Mouse (Mus musculus): ENCODE measurements at regions not wholly inside any gene's neighbourhood (a gene's known extent, or its start where the extent isn't known, plus 50 kb on each side); places are given as distances from the start of the nearest gene placed in this dataset.
A peak's percentile ranks its signal among the peaks of the same experiment; 100 is the strongest.

DNA sequence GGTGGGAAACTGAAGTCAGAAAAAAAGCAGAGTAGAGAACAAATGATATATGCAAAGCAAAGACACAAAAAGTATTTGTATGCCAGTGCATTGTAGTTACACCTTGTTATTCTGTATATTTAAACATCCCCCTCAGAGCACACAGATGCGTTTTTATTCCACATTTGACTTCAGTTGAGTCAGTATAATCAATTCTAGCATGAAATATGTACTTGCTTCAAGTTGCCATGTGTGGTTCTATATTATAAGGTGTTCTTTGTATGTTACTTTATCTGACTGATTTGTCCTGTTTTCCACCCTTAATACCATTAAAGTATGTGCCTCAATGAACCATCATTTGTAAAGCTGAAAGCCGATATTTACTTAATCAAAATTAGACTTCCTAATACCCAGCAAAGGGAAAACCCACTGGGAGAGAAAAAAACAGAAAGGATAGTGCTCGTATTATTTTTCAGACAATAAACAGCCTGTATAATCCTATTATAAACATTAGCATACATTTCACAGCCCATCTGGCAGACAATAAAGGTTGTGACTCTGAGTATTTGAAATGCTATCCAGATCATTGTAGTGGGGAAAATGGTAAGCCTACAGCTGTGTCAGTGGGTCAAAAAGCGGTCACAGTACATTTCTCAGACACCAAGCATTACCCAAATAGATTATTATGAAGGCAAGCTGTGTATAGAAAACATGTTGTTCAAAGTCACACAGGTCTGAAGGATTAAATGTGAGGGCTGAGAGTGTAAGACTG, 189.1 kb upstream of the Bmp2 start:
- no peak for ATAC-seq (replicated peaks; ENCODE audit: poor library complexity)

DNA sequence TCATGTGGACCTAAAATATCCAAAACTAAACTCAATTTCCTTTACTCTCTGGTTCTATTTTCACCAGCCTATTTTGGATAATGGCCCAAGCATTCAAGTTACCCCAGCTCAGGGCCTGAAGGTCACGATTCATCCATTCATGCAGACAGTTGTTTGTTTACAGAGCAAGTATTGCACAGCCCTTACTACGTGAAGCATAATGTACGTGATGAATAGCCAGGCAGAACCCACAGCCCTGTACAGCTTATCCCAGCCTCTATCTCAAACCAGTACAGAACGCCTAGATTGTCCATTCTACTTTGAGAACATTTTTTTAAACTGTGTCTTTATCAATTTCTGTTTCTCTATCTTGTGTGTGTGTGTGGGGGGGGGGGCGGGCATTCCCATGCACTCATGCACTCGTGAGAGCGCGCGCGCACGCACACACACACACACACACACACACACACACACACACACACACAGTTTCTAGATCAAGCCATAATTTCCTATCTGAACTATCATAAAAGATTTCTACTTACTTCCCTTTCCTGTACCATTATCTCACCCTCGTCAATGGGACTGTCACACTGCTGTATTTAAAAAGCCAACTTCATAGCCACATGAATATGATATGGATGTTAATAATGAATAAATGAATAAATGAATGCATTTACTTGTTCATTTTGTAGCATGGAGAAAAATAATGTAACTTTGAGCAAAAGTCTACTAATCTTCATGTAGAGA, 180.3 kb upstream of the Bmp2 start:
- no peak for ATAC-seq (replicated peaks; ENCODE audit: poor library complexity)

DNA sequence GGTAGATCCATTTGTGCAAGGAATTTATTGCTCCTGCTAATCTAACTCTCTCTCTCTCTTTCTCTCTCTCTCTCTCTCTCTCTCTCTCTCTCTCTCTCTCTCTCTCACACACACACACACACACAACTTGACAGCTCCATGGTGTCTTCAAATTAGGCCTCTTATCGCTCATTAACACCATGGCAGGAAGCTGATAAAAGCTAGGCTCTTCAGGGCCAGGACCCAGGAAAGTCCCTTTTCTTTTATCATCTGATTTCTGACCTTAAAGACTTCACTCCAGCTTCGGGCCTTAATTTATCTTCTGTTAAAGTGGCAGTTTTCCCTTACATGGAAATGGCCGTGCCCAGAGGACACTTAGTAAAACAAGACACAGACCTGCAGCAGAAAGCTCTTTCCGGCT, 178.4 kb upstream of the Bmp2 start:
- ATAC-seq (replicated peaks; ENCODE audit: poor library complexity) = peak; percentile 85

DNA sequence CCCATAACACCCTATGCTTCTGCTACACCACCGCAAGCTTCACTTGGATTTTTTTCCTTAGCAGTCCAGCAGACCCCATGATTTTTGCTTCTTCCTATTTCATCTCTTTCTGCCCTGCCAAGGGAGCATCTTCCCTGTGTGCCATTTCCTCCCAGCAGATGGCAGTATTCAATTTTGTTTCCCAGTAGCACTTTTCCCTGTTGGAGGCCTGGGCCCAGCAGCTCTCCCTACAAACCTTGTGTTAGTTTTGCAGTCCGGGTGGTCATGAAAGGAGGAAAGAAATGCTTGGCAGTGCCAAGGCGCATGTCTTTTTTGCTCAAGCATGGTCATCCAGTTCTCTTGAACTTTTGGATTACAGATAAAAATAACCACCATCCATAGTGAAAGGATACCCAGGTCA, 170.9 kb upstream of the Bmp2 start:
- peak; percentile 71 for ATAC-seq (replicated peaks; ENCODE audit: poor library complexity)

DNA sequence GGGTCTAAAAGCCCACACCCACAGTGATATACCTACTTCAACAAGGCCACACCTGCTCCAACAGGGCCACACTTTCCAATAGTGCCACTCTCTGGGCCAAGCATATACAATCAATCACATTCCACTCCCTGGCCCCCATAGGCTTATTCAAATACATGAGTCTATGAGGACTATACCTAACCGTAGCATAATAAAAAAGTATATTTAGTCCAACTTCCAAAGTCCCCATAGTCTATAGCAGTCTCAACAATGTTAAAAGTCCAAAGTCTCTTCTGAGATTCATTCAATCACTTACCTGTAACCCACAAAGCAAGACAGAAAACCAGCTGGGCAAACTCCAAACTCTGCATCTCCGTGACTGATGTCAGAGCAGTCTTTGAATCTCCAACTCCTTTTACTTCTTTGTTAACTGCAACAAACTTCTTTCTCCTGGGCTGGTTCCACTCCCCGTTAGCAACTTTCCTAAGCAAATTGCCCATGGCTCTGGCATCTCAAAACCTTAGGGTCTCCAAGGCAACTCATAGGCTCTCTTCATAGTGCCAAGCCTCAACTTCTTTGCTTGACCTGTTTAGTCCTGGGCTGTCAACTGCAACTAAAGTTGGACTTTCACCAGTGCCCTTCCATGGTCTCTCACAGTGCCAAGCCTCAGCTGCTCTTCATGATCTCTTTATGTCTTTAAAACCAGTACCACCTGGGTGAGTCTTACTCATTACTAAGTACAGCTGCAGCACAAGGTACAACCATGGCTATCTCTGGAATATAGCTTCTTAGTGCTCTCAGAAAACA, 168.6 kb upstream of the Bmp2 start:
- no peak for ATAC-seq (replicated peaks; ENCODE audit: poor library complexity)

DNA sequence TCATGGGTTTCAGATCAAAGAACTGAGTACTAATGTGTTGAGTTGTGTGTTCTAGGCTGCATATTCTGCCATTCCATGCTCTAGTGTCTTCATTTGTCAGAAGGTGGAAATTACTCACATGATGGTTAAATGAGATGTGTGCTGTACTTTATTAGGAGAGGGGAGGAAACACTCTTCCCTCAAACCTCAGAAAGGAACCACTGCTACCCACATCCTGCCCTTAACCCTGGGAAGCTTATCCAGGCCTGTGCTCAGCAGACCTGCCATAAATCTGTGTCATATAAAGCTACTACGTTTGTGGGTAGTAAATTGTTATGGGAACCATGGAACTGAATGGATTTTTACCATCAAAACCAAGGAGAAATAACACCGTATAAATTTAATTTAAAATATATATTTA, 166.7 kb upstream of the Bmp2 start:
- no peak for ATAC-seq (replicated peaks; ENCODE audit: poor library complexity)

DNA sequence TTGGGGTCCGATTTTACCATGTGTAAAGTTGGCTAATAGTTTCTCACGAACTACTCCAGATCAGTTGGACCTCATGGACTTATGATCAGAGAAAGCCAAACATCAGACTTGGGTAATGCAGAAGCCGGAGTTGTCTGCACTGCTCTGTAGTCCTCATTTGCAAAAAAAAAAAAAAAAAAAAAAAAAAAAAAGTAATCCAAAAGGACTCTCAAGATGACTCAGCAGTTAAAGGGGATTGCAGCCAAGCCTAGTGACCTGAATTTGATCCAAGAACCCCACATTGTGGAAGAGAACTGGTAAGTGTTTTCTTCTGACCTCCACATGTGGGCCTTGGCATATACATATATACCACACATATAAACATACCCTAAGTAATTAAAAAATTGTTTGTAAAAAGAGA, 164.6 kb upstream of the Bmp2 start:
- ATAC-seq (replicated peaks; ENCODE audit: poor library complexity) = no peak

DNA sequence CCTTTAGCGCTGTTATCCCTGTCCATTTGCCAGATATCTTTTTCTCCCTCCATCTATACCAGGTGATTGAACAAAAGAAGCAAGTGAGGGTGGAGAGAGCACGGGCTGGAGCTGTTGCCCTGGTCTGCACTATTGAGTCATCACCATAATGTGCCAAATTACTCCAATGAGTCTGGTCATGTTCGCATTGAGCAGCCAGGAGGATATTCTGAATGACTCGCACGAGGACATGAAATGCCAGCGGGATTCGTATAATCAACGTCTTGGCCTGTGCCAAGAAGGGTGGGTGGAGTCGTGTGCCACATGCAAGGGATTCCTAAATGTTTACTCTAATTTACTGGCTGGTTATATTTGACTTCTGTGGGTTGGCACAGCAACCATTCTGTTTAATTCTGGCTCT, 159.7 kb upstream of the Bmp2 start:
- no peak for ATAC-seq (replicated peaks; ENCODE audit: poor library complexity)

DNA sequence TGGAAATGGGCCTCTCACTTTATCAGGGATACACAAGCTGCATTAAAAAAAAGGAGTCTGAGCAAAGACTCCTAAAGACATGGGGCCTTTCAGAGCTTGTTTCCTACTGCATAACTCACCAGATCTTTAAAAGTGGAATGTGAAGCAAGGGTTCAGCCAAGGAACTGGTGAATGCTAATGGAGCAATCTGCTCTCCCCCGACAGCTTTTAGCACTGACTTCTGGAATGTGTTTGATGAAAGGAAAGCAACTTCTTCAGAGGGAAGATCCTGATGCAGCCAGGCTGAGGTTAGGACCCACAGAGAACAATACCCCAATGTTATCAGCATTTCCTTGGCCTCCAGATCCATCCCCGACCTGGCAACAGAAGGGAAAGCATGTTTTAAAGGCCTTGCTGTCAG, 154.4 kb upstream of the Bmp2 start:
- ATAC-seq (replicated peaks; ENCODE audit: poor library complexity) = no peak

DNA sequence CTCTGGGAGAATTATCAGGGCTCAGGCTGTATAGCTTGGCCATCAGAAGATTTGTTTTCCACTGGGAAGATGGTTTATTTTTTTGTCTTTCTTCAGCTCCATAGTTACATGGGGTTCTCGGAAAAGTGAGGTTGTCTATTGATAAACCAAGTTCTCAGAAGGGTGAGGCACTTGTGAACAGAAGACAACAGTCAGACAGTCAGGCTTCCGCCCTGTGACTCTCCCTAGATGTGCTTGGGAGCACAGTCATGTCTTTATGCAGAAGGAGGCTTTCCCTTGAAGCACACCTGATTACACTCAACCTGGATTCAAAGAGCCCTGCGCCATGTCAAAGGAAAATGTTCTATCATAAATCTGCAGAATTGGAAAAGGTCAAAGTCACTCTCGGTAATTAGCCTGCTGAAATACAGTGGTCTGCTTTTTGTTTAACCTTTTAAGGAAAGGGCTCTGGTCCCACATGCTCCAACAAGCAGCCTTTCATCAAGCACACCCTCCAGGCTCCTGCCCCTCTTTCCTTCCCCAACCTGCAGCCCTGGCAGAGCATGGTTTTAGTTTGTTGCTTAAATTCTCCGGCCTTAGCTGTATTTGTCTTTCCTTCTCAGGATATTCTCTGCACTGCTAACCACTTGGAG, 152.8 kb upstream of the Bmp2 start:
- ATAC-seq (replicated peaks; ENCODE audit: poor library complexity) = no peak

DNA sequence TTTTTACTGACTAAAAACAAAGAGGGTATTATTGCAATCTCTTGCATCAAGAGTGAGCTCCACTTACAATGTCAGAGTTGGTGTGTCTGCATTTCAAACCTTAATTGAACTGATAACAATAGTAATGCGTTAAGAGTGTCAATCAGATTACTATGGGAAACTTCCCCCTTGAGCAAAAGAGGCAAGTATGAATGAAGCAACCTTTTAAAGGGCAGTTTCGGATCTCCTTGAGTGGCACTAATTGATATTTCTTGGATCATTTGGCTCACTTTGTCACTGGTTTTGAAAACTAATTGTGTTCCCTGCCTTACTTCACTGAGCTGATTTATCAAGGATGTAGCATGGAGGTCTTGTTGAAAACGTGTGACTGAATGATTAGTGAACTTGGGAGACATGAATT, 151.0 kb upstream of the Bmp2 start:
- no peak for ATAC-seq (replicated peaks; ENCODE audit: poor library complexity)

DNA sequence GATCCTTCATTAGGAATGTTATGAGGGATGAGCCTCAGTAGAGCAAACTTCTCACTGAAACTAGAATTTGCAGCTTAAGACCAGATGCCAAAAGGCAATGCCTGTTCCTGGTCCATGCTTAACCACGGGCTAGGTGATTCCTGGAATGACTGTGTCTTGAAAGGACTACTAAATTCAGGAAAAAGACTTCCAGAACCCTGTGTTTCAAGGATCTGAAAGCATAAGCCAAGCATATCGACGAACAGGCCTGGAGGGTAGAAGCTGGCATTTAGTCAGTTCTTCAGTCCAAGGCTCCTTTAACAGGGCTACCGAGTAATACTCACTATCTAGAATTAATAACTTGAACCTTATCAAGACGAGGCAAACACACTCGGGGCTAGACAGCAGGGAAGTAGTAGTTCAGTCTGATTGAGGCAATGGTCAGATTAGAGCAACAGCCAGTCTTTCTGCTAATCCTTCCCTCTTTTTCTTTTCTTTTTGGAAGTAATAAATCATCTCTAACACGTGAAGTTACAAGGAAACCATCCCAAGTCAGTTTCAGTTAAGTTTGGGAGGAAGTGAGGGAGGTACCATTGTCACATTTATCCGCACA, 134.9 kb upstream of the Bmp2 start:
- no peak for ATAC-seq (replicated peaks; ENCODE audit: poor library complexity)

DNA sequence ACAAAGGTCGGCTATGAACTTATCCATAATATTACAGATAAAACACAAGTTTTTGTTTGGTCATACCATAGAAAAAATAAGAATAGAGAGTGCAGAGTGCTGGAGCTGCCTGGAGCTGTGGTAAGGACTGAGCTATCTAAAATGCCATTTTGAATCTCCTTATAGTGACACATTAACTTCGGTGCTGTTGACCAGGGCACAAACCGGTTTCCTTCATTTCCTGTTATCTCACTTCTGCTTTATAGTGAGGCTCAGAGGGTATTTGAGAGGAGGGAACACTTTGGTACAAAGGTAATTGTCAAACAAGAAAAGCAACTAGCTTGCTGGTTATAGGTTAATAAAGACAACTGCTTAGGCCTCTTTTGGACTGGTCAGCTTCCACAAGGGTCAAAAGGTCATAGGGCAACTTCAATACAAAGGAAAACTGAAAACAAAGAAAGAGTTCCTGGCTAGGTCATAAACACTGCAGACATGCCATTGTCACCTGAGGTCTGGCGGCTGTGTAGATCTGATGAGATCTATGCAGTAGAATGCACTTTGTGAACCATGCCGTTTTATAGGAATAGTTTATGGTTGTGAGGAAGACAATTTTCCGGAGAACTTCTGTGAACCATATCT, 132.2 kb upstream of the Bmp2 start:
- peak; percentile 73 for ATAC-seq (replicated peaks; ENCODE audit: poor library complexity)

DNA sequence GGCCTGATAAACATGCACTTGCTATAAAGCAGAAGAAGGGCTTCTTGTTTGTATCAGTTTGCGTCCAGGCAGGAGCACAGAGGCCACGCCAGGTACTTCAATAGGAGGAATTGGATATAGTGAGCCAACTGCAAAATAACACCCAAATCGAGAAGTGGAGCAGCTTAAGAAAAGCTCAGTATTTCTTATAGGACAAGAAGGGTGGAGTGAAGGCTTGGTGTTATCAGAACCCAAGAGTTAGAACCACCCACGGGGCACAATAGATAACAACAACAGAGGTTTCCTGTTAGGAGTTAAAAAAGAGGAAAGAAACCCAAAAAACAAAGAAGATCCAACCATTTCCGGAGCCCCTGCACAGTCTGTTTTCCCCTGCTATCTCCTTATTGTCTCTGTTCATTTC, 126.4 kb upstream of the Bmp2 start:
- peak; percentile 53 for ATAC-seq (replicated peaks; ENCODE audit: poor library complexity)

DNA sequence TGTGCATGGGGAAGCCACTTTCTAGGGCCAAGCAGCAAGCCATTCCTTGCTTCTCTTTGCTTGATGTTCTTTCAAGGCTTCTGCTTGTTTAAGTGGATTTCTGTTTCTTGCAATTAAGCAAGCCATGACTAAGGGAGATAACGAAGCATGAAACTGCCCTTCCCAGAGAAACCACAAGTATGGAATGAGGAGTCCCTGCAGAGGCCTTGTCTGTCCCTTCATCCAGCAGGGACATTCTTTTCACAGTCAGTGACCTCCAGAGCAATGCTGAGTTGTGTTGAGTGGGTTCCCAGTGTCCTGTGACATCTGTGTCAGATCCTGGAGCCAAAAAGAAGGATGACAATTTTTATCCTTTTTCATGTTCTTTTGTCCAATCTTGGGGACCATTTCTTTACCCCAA, 124.9 kb upstream of the Bmp2 start:
- ATAC-seq (replicated peaks; ENCODE audit: poor library complexity) = no peak

DNA sequence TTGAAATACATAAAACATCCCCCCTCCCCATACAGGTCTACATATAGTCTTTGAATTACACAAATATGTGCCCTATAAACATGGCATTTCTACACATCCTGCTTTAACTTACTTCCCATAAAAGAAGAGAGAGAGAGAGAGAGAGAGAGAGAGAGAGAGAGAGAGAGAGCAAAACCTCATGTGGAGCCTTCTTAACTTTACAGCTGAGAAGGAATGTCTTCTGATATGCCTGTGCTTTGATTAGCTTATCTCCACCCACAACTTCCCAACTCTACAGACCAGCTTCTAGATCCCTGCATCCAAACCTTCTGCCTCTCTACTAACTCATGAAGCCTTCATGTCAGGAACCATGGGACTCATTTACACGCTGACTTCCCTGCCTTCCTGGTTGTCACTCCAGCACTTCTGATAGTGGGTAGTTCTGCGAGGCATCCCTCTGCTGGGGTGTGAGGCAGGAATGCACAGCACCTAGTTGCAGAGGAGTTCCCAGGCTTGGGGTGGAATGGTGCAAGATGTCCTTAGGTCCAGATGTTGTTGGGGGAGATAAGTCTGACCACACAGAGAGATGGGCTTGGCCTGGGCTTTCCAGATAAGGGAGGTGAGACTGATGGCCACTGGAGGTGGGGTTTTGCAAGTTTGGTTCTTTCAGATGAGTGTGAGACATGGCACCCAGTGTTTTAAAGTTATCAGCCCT, 122.4 kb upstream of the Bmp2 start:
- ATAC-seq (replicated peaks; ENCODE audit: poor library complexity) = peak; percentile 49

DNA sequence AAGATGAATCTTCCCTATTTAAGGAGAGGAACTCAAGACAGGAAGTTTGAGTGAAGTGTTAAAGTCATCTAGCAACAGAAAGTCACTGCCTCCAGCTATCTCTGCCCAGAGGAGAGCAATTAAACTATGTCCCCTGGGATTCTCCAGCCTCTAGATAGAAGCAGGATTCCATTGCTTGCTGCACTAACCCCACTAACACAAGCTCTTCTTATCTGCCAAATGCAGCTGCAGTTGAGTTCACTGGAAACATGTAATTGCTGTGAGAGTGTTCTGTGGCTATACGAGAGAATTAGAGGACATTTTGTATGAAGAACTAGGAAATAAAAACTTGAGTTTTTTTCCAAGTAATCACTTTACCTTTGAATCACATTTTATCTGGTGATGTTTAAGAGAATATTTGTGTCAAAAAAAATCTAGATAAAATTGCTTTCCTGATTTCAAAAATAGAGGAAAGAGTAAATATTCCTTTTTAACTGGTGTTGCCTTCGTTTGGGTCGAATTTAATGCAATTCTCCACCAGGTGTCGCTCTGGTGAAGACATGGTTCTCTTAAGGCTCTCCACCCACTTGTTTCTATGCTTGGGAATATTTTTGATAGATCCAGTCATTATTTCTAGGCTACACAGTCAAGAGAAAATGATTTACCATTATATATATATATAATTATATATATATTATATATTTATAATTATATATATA, 121.1 kb upstream of the Bmp2 start:
- peak; percentile 50 for ATAC-seq (replicated peaks; ENCODE audit: poor library complexity)

DNA sequence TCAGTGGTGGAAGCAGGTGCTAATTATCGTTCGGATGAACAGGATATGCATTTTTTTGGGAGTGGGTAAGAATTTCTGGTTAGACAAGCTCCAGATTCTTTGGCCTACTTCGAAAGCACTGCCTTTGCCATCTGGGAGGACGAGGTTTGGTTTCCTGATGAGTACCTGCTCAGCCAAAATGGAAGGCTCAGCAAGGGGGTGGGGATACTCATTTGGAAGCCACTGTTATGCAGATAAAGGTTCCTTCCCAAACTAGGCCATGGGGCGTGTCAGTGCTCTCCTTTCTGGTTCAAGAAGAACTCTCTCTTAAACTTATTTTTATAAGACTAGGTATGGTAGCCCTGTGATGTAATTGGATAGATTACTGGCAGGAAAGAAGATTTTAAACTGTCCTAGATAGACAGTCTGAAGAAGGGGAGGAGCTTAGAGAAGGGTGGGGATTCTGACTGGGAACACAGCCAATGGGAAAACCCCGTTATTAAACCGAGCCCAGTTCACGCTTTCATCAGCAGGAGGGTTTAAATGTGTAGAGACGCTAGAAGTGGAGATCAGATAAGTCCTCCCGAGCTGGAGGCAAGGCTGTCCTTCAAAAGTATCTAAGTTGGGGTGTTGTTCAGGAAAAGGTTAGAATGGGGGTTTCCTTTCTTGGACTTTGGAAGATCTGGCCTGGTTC, 119.7 kb upstream of the Bmp2 start:
- ATAC-seq (replicated peaks; ENCODE audit: poor library complexity) = peak; percentile 43
